Mouse (Mus musculus): ENCODE results near the gene Ecpas. TPM values are rescaled to one million over a fixed set of nuclear protein-coding genes. Genes with fewer than 3 reads are reported as not detected.

The Ecpas gene
- total RNA-seq, 2 experiments from 2014 or later: 143 to 166 TPM

GRCm38 (mm10) chr4:58786659-58787058, 125.9 kb downstream of the Ecpas start:
- intact Hi-C loops (cut with DNase I): no loop called here

DNA sequence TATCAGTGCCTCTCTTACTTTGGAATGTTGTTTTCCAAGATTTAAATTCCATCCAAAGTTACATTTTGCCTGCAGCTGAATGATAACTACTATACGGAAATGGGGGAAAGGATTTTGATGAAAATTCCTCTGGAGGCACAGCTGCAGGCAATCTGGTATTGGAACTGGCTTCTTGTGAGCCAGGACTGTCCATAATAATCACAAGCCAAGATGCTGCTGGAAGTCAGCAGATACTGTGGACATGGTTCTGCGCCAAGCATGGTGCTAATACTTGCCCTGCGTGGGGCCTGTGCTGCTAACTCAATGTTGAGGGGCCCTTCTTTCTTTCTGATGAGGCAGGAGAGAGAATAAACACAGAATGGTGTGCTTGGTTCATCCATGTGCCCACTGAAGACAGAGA, 149.1 kb downstream of the Ecpas start:
- intact Hi-C loops (cut with DNase I): no loop called here

More at GRCm38 (mm10) chr4:58786659-58787058, 125.9 kb downstream of the Ecpas start:
- DNase-seq (ENCODE audit: extremely low spot score in 1 of 2, low spot score in 2 of 2): peak in 1 of 2 experiments; percentile 24

GRCm38 (mm10) chr4:58749510-58749909, 163.0 kb downstream of the Ecpas start:
- DNase-seq (ENCODE audit: extremely low spot score in 1 of 2, low spot score in 2 of 2): no peak
- intact Hi-C loops (cut with DNase I): loop anchor here (2.0 to 5.0 kb wide), 2 partner anchors 197 to 483 kb away; partner anchors contain the start of gene Lpar1

More for the DNA sequence above, 149.1 kb downstream of the Ecpas start:
- no peak for DNase-seq (ENCODE audit: extremely low spot score in 1 of 2, low spot score in 2 of 2)

GRCm38 (mm10) chr4:58749101-58749500, 163.4 kb downstream of the Ecpas start:
- no peak for DNase-seq (ENCODE audit: extremely low spot score in 1 of 2, low spot score in 2 of 2)
- intact Hi-C loops (cut with DNase I): loop anchor here (2.0 to 5.0 kb wide), 2 partner anchors 197 to 482 kb away; partner anchors contain the start of gene Lpar1

Other genes with a start within 250 kb of the Ecpas start
- gene Olfr267, start 125.0 kb downstream of the Ecpas start, total RNA-seq (2021): under 1 TPM; 0.32 to 0.36 TPM
- gene Zkscan16, start 30.9 kb upstream of the Ecpas start, total RNA-seq (2021): 10 to 100 TPM; 20.7 to 25.5 TPM
- 1 to 10 TPM; 3.4 to 3.6 TPM for gene Ptgr1, start 74.4 kb upstream of the Ecpas start, total RNA-seq (2021)
- gene Dnajc25, start 82.3 kb upstream of the Ecpas start, total RNA-seq (2021): 1 to 10 TPM; 6.8 to 8.1 TPM
- 1 to 10 TPM in 1 of 2 experiments, not detected in 1; 2.1 TPM for gene Gm20503, start 90.5 kb upstream of the Ecpas start, total RNA-seq (2021)
- 100 to 1,000 TPM; 123 TPM for gene Gng10, start 122.3 kb upstream of the Ecpas start, total RNA-seq (2021)
- gene AI481877, start 226.2 kb upstream of the Ecpas start, total RNA-seq (2021): not detected